Mouse (Mus musculus): ENCODE measurements around the gene Nkx6-1.

Gene Nkx6-1

GRCm38 (mm10) chr5:101664945-101665615 lies at the start of gene Nkx6-1:
TSS of gene Nkx6-1 (minus strand) at chr5:101664996.
- DNase-seq (ENCODE audit: low read depth, low spot score), result peak; percentile 93

GRCm38 (mm10) chr5:101713064-101713613 lies 48.3 kb upstream of the Nkx6-1 start:
- no peak for DNase-seq (ENCODE audit: low read depth, low spot score)

- no peak for DNase-seq (ENCODE audit: low read depth, low spot score)
Observed at GRCm38 (mm10) chr5:101703374-101704260, 38.8 kb upstream of the Nkx6-1 start.

- no peak for DNase-seq (ENCODE audit: low read depth, low spot score)
Observed at GRCm38 (mm10) chr5:101702636-101703035, 37.8 kb upstream of the Nkx6-1 start.

- DNase-seq (ENCODE audit: low read depth, low spot score), result peak; percentile 60
Observed at GRCm38 (mm10) chr5:101700607-101701006, 35.8 kb upstream of the Nkx6-1 start.

- no peak for DNase-seq (ENCODE audit: low read depth, low spot score)
Observed at GRCm38 (mm10) chr5:101688581-101688980, 23.8 kb upstream of the Nkx6-1 start.

GRCm38 (mm10) chr5:101683340-101683739 lies 18.5 kb upstream of the Nkx6-1 start:
- peak; percentile 63 for DNase-seq (ENCODE audit: low read depth, low spot score)

- DNase-seq (ENCODE audit: low read depth, low spot score), result no peak
Observed at GRCm38 (mm10) chr5:101680338-101680737, 15.5 kb upstream of the Nkx6-1 start.

GRCm38 (mm10) chr5:101669381-101669780 lies 4.6 kb upstream of the Nkx6-1 start:
- DNase-seq (ENCODE audit: low read depth, low spot score), result no peak

GRCm38 (mm10) chr5:101668475-101668874 lies 3.7 kb upstream of the Nkx6-1 start:
- DNase-seq (ENCODE audit: low read depth, low spot score), result no peak

GRCm38 (mm10) chr5:101668028-101668427 lies 3.2 kb upstream of the Nkx6-1 start:
- no peak for DNase-seq (ENCODE audit: low read depth, low spot score)

GRCm38 (mm10) chr5:101667263-101667990 lies 2.6 kb upstream of the Nkx6-1 start:
- DNase-seq (ENCODE audit: low read depth, low spot score), result no peak

GRCm38 (mm10) chr5:101666713-101667112 lies 1.9 kb upstream of the Nkx6-1 start:
- DNase-seq (ENCODE audit: low read depth, low spot score), result no peak

- no peak for DNase-seq (ENCODE audit: low read depth, low spot score)
Observed at GRCm38 (mm10) chr5:101666091-101666490, 1.3 kb upstream of the Nkx6-1 start.

- DNase-seq (ENCODE audit: low read depth, low spot score), result no peak
Observed at GRCm38 (mm10) chr5:101664423-101664921, 324 bp downstream of the Nkx6-1 start.

GRCm38 (mm10) chr5:101663621-101664422 lies 974 bp downstream of the Nkx6-1 start:
- DNase-seq (ENCODE audit: low read depth, low spot score), result no peak

GRCm38 (mm10) chr5:101663176-101663575 lies 1.6 kb downstream of the Nkx6-1 start:
- DNase-seq (ENCODE audit: low read depth, low spot score), result no peak

- DNase-seq (ENCODE audit: low read depth, low spot score), result no peak
Observed at GRCm38 (mm10) chr5:101662485-101662884, 2.3 kb downstream of the Nkx6-1 start.

- DNase-seq (ENCODE audit: low read depth, low spot score), result no peak
Observed at GRCm38 (mm10) chr5:101661561-101662211, 3.1 kb downstream of the Nkx6-1 start.

- DNase-seq (ENCODE audit: low read depth, low spot score), result no peak
Observed at GRCm38 (mm10) chr5:101660666-101661065, 4.1 kb downstream of the Nkx6-1 start.
